Mouse (Mus musculus) left cerebral cortex, adult 8-10 months (tissue): ENCODE results near the gene Mthfd2l. TPM values are rescaled to one million over a fixed set of nuclear protein-coding genes. Genes with fewer than 3 reads are reported as not detected.

Source experiments
- DNase-seq, 2 experiments: peaks; one replicate each; pipeline ENCODE4 v3.0.0; 2022; ENCODE audit warnings: low spot score in 2 of 2
- total RNA-seq, 4 experiments: library from RNA; stranded (reverse); gene quantifications; 2 replicates each; pipeline ENCODE4 v1.2.4; 2022

Mthfd2l gene
- 10 to 100 TPM; 16.5 to 20.0 (median 18.4) TPM for total RNA-seq

DNA sequence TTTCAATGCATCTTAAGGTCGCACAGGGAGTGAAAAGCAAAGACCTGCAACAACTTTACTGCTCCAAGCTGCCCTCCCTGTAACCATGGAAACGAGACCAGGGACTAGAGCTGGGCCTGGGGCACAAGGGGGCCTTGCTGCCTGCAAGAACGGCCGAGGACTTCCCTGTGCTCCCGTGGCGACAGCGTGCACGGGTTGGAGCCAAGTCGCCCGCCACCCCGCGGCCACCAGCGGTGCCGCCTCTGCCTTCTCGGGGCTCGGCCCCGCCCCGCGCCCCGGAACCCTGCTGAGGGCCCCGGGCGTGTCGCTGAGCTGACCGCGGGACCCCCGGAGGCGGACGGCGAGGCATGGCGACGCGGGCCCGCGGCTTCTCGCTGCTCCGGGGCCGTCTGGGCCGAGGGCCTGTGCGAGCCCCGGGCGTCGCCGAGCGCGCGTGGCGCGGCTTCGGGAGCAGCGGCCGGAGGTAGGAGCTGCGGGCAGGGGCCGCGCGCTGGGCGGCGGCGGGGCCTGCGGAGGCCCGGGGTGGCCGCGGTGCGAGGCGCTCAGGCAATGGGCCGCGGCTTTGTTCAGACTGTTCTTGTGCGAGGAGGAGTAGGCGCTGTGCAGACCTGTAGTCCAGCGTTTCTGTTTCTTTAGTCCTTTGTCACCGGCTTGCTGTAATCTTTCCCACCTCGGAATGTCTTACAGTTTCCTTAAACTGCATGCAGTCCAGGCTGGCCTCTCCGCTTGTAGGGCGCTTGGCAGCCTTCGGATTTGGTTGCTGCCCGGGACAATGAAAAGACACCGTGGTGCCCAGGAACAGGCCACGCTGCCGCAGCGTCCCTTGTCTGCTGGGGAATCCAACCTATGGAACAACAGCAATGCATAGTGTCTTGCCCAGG lies at the start of gene Mthfd2l:
Gene Mthfd2l (plus strand): TSS at position 147 of the 881 bp plus-strand sequence.
- peak; percentile 47 to 55 for DNase-seq

DNA sequence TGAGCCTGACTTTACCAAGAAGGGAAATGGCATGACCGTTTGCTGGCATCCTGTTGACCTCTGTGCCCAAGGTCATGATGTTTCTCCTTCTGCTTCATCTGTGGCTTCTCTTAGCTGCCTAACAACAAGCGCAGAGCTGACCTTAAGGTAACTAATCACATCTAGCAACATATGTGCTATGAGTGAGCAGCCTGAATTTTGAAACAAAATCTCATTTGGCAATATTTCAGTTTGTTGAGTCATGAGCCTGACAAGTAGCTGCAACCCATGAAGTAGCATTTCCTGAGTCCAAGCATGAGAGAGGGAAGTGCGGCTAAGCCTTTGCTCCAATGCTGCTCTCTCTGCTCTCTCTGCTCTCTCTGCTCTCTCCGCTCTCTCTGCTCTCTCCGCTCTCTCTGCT lies 49.2 kb upstream of the Mthfd2l start:
- no peak for DNase-seq

DNA sequence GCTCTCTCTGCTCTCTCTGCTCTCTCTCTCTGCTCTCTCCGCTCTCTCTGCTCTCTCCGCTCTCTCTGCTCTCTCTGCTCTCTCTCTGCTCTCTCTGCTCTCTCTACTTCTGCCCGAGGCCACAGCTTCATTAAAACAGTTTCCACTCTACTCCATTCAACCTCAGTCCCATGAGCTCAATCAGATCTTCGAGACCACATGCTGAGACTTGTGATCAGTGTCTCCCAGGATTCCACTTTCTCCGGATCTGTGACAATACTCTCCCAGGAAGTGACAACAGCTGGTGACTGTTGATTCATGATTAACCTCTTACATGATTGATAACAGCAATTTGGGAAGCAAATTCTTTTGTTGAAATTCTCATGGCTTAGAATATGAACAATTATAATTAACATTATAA lies 48.8 kb upstream of the Mthfd2l start:
- no peak for DNase-seq

DNA sequence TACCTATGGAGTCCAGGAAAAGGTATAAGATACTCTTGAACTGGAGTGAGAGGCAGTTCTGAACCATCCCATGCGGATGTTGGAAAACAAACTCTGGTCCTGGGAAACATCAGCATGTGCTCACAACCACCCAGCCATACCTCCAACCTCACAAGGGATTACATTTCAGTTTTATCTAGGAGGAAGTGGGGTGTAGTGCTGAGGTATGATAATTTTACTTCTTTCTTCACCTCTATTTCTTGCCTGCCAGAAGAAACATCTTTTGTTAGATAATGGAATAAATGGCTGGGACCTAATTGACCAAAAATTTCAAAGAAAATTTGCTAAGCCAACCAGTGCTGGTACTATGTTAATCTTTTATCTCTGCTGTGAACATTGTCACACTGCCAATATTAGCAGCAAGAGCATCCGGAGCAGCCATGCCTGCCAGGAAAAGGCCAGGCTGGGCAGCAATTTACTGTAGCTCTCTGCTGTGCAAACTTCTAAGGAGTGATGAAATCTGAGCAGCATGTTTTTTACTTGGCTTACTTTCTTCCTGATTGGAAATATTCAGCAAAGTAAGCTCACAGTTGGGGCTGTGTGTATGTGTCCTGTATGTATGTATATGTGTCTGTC lies 46.2 kb upstream of the Mthfd2l start:
- no peak for DNase-seq

DNA sequence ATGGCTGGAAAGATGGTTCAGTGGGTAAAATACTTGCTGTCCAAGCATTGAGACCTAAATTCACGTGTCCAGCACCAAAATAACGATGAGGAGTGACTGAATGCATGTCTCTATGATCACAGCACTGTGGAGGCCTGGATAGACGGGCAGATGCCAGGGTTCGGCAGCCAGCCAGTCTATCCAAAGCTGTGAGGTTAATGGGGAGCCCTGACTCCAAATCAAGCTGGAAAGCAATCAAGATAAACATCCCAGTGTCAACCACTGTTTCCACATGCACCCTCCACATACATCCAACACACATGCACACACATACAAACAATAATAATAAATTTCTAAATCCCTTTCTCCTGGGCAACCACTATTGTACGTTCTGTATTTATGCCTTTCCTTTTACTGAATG lies 42.3 kb upstream of the Mthfd2l start:
- no peak for DNase-seq

DNA sequence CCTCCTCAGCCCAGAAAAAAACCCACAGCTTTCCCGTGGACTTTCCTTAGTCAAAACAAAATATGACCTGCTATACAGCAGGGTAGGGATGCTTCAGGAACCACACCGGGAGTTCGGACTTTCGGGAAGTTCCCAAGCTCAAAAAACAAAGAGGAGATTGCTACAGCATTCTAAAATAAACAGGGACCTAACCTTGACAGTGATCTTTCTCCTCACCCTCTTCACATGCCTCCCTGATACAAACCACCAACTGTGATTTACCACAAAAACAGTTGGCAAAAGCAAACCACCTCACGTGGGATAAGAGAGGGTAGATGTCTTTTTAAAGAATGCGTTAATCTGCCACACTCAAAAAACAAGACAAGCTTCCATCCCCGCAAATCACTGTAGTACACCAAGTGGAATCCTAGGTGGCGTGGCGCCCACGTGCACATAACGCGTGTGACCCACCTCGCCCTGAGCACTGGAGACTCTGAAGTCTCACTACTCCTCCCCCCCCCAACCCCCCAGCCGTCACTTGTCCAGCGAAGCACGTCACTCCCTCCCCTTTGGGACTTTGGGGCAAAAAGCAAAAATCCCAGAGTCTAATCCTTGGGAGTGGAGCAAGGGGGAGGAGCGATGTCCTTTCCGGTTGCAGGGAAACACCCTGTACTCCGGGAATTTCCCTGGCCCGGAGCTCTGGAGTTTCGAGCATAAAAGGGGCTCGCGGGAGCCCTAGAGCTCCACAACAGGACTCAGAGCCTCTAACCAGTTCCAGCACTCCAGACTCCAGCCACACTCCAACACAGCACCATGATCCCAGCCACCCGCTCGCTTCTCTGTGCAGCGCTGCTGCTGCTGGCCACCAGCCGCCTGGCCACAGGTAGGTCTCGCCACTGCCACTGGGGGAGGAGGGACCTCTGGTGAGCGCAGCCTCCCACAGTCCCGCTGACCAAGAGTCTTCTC lies 40.1 kb upstream of the Mthfd2l start, which contains the start of gene Cxcl1:
Gene Cxcl1 (plus strand): TSS at position 723 of the 945 bp plus-strand sequence.
- no peak for DNase-seq

DNA sequence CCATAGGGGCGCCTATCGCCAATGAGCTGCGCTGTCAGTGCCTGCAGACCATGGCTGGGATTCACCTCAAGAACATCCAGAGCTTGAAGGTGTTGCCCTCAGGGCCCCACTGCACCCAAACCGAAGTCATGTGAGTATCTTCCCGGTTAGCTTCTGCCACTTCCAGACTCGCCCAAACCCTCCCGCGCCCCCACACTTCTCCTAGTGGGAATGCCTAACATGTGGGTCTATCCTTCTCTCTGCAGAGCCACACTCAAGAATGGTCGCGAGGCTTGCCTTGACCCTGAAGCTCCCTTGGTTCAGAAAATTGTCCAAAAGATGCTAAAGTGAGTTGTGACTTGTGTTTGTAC lies 39.5 kb upstream of the Mthfd2l start:
- no peak for DNase-seq

DNA sequence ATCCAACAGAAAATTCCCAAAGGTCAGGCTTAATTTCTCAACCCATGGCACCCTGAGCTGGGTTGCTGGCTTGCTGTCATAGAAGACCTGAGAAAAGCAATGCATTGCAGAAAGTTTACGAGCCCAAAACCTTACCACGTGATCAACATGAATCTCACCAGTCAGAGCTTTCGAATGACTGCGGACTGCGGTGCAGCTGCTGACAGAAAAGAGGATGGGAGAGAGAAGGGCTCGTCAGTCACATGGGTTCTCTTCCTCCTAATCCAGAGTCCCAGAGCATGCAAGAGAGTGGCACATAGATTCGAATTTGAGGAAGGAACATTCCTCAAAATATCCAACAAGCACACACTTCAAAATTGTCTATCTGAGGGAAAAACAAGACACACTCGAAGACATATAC lies 36.7 kb upstream of the Mthfd2l start:
- DNase-seq, result no peak

DNA sequence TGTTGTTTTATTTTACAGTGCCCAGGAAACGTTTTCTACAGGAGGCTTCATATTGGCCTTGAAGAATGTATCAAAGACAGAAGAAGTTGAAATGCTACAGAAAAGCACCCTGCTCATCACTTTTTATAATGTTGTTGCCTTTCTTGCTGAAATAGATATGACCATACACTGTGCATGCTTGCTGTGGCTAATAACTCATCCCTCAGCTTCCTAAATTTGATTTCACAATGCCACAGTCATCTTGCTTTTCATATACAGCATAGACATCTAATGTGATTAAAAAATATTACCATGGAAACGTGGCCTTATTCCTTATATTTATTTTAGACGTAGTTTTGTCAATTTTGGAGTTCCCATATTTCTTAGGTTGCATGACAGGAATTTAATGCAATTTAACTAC lies 33.5 kb upstream of the Mthfd2l start:
- DNase-seq, result no peak

DNA sequence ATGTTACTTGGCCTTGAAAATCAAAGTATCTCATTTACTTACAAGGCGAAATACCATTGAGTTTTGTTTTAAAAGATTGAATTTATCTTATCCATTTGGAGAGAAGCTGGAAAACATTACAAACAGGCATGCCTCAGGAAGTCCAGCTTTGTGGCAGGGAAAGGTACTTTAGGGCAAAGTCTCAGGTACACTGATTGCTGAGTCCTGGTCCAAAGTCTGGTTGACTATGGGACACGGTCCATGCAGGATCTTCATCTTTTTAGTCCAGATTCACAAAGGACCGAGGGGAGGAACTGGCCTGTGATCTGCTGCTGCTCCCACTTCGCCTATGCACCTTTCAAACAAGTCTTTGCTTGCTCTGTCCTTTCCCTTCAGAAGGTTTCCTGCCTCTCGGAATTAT lies 31.6 kb upstream of the Mthfd2l start:
- DNase-seq, result no peak

DNA sequence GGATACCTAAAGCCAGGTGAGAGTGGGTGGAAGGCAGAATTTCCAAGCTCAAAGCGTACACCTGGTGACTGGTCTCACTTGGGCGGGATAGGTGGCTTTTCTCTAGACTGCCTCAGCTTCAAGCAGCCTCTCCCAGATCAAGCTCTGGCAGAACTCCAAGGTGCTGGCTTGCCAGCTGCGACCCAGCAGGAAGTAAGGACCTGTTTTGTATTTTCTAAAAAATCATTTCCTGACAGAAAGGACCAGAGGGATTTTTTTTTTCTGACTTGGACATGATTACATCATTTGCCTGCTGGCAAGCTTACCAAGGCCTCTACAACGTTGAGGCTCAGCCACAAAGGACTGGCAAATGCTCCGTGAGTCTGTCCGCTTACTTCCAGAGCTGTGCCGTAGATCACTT lies 30.8 kb upstream of the Mthfd2l start:
- DNase-seq, result no peak

DNA sequence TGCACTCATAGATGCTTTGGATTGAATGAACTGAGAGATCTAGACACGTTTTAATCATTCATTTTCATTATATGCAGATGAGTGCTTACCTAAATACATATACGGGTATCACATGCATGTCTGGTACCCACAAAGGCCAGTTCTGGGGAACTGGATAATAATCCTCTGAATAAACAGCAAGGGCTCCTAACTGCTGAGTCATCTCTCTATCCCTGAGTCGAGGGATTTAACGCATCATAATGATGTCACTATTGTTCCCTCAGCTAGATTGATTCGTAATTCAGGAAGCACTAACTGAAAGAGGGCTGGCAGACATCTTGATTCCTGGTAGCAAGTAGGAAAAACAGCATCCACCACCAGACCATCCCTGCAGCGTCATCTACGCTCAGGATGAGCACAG lies 30.2 kb upstream of the Mthfd2l start:
- DNase-seq, result no peak

DNA sequence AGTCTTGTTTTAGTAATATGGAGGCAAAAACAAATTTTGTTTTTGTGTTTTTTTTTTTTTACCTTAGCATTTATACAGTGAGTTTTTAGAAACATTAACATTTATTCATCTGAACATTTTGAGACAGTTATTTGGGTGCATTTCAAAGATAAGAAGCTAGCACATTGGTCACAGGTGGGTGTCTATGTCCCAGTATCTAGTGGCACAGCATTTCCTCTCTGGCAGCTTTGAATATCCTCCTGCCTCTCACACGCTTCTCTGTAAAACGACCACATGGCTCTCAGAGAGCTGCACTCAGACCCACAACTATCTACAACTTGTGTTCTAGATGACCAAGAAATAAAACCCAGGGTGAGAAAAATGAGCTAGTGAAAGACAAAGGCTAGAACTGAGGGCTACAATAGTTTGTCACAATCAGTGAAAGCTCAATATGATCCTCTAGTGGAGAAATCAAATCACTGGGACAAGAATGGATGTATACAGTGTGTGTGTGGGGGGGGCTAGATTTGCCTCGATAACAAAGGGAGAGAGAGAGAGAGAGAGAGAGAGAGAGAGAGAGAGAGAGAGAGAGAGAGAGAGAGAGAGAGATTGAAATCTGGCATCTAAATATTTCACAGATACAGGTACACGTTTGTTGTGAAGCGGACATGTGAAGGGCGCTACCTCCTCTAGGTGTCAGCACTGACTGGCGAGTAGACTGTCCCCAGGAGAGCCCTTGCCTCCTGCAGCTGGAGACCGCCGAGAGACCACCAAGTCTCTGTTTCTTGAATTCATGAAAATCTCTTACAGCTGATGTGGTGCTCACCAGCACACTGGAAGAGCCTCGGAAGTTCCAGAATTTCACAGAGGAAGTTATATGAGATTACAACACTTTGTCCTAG lies 28.3 kb upstream of the Mthfd2l start:
- DNase-seq, result no peak

DNA sequence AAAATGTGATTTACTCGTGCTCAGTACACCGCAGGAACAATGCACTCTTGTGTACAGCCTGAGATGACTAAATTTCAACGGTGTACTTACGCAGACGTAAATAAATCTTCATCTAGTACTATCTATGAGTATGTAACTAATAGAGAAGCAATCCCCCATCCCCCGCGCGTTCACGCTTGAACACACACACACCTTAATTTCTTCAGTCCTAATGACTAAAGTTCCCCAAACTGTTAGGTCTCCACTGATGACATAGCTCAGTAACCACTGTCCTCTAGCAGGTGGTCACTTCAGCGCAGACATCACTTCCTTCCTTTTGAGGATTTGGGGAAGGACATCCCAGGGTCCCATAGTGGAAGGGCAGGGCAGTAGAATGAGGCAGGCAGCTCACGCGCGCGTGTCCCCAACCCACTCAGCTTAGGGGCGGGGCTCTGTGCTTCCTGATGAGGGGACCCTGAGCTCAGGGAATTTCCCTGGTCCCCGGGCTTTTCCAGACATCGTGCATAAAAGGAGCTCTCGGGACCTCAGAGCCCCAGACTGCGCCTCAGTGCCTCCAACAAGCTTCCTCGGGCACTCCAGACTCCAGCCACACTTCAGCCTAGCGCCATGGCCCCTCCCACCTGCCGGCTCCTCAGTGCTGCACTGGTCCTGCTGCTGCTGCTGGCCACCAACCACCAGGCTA lies 27.4 kb upstream of the Mthfd2l start, which contains the start of gene Cxcl2:
Gene Cxcl2 (plus strand): TSS at position 533 of the 682 bp plus-strand sequence.
- no peak for DNase-seq

DNA sequence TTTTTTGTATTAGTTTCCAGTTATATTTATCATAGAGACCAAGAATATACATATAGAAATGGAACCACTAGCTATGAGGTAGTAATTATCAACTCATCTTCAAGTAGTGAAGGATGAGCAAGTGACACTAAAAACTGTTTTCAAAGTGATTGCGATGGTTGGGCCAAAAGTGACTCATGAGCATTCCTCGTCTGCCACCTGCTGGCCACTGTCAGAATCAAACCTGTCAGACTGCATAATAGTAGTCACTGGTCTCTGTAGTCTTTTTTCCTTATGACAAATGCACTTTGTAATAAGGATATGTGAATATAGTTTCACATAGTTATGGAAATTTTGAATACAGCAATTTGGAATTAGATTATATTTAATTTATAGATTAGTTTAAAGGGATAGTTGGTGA lies 21.9 kb upstream of the Mthfd2l start:
- peak in 1 of 2 experiments; percentile 60 for DNase-seq

DNA sequence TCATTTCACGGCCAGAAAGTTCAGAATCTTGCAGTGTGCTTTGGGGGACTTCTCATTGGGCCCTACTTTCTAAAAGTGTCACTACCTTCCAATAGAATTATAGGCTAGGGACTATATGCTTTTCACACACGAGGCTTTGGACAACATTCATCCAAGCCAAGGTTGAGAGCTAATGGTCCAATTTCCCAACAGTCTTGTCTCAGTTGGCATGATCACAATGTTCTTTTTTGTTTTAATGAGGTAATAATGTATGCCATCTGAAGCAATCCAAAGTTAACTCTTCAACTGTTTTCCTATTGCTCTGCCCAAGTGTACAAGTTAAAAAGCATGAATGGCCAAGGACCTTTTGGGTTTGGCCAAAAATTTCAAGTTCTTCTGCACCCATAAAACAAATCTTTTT lies 11.4 kb upstream of the Mthfd2l start:
- DNase-seq, result no peak

DNA sequence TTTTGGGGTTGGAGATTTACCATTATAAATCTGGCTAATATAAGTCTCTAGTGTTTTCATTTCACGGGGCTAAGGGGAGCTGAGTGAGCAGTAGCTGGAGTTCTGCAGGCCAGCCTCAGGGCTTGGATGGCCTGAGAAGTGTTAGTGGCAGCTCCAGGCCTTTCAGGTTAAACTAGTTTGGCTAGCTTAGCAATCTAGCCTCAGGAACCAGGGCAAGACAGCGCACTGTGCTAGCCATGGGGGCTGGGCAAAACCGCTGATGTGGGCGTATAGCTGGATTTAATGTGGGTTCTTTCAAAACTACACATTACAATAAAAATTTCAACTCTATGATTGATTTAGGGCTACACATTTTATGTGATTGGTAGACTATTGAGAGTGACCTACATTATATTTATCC lies 8.0 kb upstream of the Mthfd2l start:
- DNase-seq, result no peak

DNA sequence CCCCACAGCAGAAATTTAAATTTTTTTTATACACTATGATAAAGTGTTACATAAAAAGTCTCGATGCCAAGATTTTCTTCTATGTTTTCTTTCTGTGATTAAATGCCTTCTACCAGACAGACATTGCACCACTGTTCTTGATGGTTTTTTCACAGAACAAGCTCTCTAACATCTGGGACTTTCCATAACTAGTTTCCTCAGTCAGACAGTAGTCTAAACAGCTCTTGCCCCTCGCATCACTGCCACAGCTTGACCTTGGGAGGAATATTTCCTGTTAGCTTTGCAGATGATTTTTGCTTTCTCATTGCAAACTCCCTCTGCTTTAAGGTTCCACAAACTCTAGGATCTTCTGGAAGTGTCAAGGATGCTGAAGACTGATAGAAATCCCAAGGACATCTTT lies 371 bp upstream of the Mthfd2l start:
- DNase-seq, result no peak

DNA sequence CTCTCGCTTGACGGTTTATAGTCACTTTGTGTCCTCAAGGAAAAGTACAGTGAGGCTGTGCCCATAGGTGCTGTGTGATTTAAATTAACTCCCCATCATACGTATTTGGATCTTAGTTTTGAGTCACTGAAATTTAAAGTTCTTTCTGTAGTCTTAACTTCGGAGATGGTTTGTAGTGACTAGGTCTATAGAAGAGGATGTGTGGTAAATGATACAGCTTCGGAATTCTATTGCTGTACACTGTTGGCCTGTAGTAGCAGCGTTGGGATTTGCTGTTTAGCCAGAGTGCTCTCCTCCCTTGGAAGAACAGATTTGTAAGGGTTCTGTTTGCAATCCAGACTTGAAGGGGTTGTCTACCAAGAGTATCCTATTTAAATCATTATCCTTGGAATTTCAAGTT lies 994 bp downstream of the Mthfd2l start:
- DNase-seq, result no peak

DNA sequence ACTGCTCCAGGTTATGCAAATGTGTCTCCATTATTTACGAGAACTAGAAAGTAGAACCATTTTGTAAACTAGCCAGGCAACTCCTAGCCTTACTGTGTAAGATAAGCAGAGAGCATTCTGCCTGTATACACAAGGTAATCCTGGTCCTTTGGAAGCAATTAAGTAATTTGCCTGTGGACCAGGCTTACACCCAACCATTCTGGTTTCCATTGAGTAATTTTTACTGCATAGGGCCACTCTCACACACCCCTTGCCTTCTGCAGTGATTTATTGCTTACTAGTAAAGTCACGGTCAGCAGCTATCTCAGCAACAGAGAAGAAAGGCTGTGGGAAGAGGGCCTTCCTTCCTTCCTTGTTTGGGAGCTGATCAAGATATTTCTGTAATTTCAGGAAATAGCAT lies 5.8 kb downstream of the Mthfd2l start:
- DNase-seq, result no peak
